Mouse (Mus musculus) lung, postnatal 25 days (tissue): ENCODE data around the gene Phgr1.

Source experiments
- DNase-seq: peaks from one replicate; pipeline ENCODE4 v3.0.0; 2022; ENCODE audit warnings: low spot score

Phgr1 gene

GRCm38 (mm10) chr2:118750476-118750875 lies 22.1 kb upstream of the Phgr1 start:
- no peak for DNase-seq

- peak; percentile 53 for DNase-seq
Measured at GRCm38 (mm10) chr2:118751896-118752791, 20.4 kb upstream of the Phgr1 start.

GRCm38 (mm10) chr2:118752792-118753108 lies 19.8 kb upstream of the Phgr1 start:
- DNase-seq: no peak

- no peak for DNase-seq
Measured at GRCm38 (mm10) chr2:118754143-118754542, 18.4 kb upstream of the Phgr1 start.

- DNase-seq: no peak
Measured at GRCm38 (mm10) chr2:118755407-118755806, 17.2 kb upstream of the Phgr1 start.

- DNase-seq: peak; percentile 39
Measured at GRCm38 (mm10) chr2:118756103-118756502, 16.5 kb upstream of the Phgr1 start.

- DNase-seq: peak; percentile 76
Measured at GRCm38 (mm10) chr2:118759828-118760227, 12.7 kb upstream of the Phgr1 start.

GRCm38 (mm10) chr2:118760311-118761025 lies 12.1 kb upstream of the Phgr1 start:
- DNase-seq: no peak

- DNase-seq: no peak
Measured at GRCm38 (mm10) chr2:118761358-118761757, 11.2 kb upstream of the Phgr1 start.

GRCm38 (mm10) chr2:118761906-118762783 lies 10.4 kb upstream of the Phgr1 start, which contains the start of gene Ccdc9b:
Gene Ccdc9b, minus strand, starts transcription at chr2:118762661.
- DNase-seq: peak; percentile 96

GRCm38 (mm10) chr2:118762784-118763148 lies 9.8 kb upstream of the Phgr1 start:
- no peak for DNase-seq

- DNase-seq: peak; percentile 83
Measured at GRCm38 (mm10) chr2:118763469-118763868, 9.1 kb upstream of the Phgr1 start.

- DNase-seq: peak; percentile 64
Measured at GRCm38 (mm10) chr2:118764094-118764831, 8.3 kb upstream of the Phgr1 start.

GRCm38 (mm10) chr2:118764875-118765274 lies 7.7 kb upstream of the Phgr1 start:
- DNase-seq: no peak

- peak; percentile 50 for DNase-seq
Measured at GRCm38 (mm10) chr2:118766041-118767033, 6.2 kb upstream of the Phgr1 start.

- DNase-seq: no peak
Measured at GRCm38 (mm10) chr2:118774536-118774935, 2.0 kb downstream of the Phgr1 start.

- no peak for DNase-seq
Measured at GRCm38 (mm10) chr2:118775396-118775795, 2.8 kb downstream of the Phgr1 start.

GRCm38 (mm10) chr2:118775846-118776245 lies 3.3 kb downstream of the Phgr1 start:
- DNase-seq: no peak

GRCm38 (mm10) chr2:118776295-118776694 lies 3.7 kb downstream of the Phgr1 start:
- DNase-seq: no peak

GRCm38 (mm10) chr2:118778418-118778817 lies 5.8 kb downstream of the Phgr1 start:
- no peak for DNase-seq
